9 mouse cellular contexts compared by ENCODE assay signal in genomic region chr3:53253223-53253832, GRCm38 (mm10).
A peak's percentile ranks its signal among the peaks of the same experiment; 100 is the strongest.
DNase-seq lines count a peak whose midpoint lies in the region; ATAC-seq lines count a peak whose summit lies in the region.
"Had no signal": no experiment of that assay in that cellular context is flagged by ENCODE, and none has a peak within 500 bp of the region (broad histone marks: within the 10 kb centered on the region; RNA-seq: fewer than 3 reads in every experiment).

No protein-coding gene starts in this region.

- H3K9me3 ChIP-seq in heart, embryonic 12.5 days (replicated peaks): no peaks in the 10 kb centered on the region
- H3K9me3 ChIP-seq in forebrain, embryonic 13.5 days (replicated peaks): no peaks in the 10 kb centered on the region

- H3K9ac ChIP-seq in heart, embryonic 12.5 days: no peak overlapping the region
- no peak overlapping the region for H3K9ac ChIP-seq in forebrain, embryonic 13.5 days

- peak; percentile 23 to 27 for DNase-seq in gastrocnemius, postnatal 4 days (ENCODE audit: low spot score in 2 of 2)
- DNase-seq in gastrocnemius, postnatal 25 days: no peak
- peak; percentile 29 for DNase-seq in adipocyte (ENCODE audit: low spot score)
- peak; percentile 69 for DNase-seq in kidney, postnatal 10 days
- no peak for DNase-seq in thymus, postnatal 14 days

- H3K4me3 ChIP-seq in heart, embryonic 12.5 days: no peak overlapping the region
- H3K4me3 ChIP-seq in forebrain, embryonic 13.5 days: no peak overlapping the region

- no peaks in the 10 kb centered on the region for H3K27me3 ChIP-seq in heart, embryonic 12.5 days (replicated peaks)
- H3K27me3 ChIP-seq in forebrain, embryonic 13.5 days: no peaks in the 10 kb centered on the region
- H3K27me3 ChIP-seq: CH12.LX had no signal

- H3K4me1 ChIP-seq in heart, embryonic 12.5 days (replicated peaks): peaks cover 51% of the 10 kb centered on the region
- H3K4me1 ChIP-seq in forebrain, embryonic 13.5 days: peaks cover 10% of the 10 kb centered on the region

- H3K36me3 ChIP-seq in heart, embryonic 12.5 days: no peaks in the 10 kb centered on the region
- H3K36me3 ChIP-seq in forebrain, embryonic 13.5 days (ENCODE audit: poor library complexity, severe bottlenecking): no peaks in the 10 kb centered on the region

- peak; percentile 74 for ATAC-seq in heart, embryonic 12.5 days (ENCODE audit: insufficient number of reproducible peaks, low FRiP score)
- no peak for ATAC-seq in erythroblast, adult 5-6 weeks (replicated peaks; ENCODE audit: low FRiP score, poor library complexity, severe bottlenecking)
- no peak for ATAC-seq in forebrain, embryonic 13.5 days

- peak overlapping the region; percentile 33 for H3K4me2 ChIP-seq in heart, embryonic 12.5 days
- H3K4me2 ChIP-seq in forebrain, embryonic 13.5 days: no peak overlapping the region

- WGBS in heart, embryonic 12.5 days: 31% methylated on average over 5 of the region's 5 CpGs
- WGBS in forebrain, embryonic 13.5 days: 69% methylated on average over 5 of the region's 5 CpGs

- H3K27ac ChIP-seq in heart, embryonic 12.5 days (ENCODE audit: poor library complexity, severe bottlenecking): peak overlapping the region; percentile 69; the same call in 1 of the 2 replicates
- H3K27ac ChIP-seq in forebrain, embryonic 13.5 days: no peak overlapping the region

Comparison
In these comparisons a context has a peak if more than half of its experiments do, and no peak if none do; other contexts are left out.
1. DNase-seq: peak in gastrocnemius, postnatal 4 days (2 of 2), adipocyte (single experiment) and kidney, postnatal 10 days (single experiment); none in gastrocnemius, postnatal 25 days (single experiment) and thymus, postnatal 14 days (single experiment).